Mouse (Mus musculus) CH12.LX (cell line): ENCODE measurements around the gene Sdhaf1. TPM values are rescaled to one million over a fixed set of nuclear protein-coding genes. Genes with fewer than 3 reads are reported as not detected.

Source experiments
- DNase-seq: peaks from one replicate; pipeline ENCODE4 v3.0.0-alpha.2; 2013; ENCODE audit errors: extremely low read depth
- H3K27ac ChIP-seq: 2 replicates; pipeline ENCODE4 v1.5.1; 2012; ENCODE audit warnings: low read depth, mild to moderate bottlenecking, control low read depth, moderate library complexity; ENCODE audit not compliant: insufficient read depth
- H3K27me3 ChIP-seq: replicated peaks from 2 replicates; pipeline ENCODE3; 2012; ENCODE audit warnings: inconsistent platforms
- H3K36me3 ChIP-seq, 2 experiments: replicated peaks in 1 of 2; 2 replicates each; pipeline versions ENCODE3 to v1.6.1; 2012; ENCODE audit warnings: inconsistent platforms in 1 of 2, low read length in 1 of 2, mild to moderate bottlenecking in 1 of 2, mixed read lengths in 1 of 2, moderate library complexity in 1 of 2; ENCODE audit not compliant: control insufficient read depth in 1 of 2, insufficient read depth in 1 of 2
- H3K4me1 ChIP-seq, 2 experiments: 2 replicates each; pipeline ENCODE4 v1.6.1; 2012; ENCODE audit warnings: inconsistent platforms in 1 of 2, moderate library complexity in 1 of 2; ENCODE audit not compliant: insufficient read depth in 2 of 2, control insufficient read depth in 1 of 2
- H3K4me2 ChIP-seq: 2 replicates; pipeline ENCODE4 v1.6.1; 2012; ENCODE audit warnings: low read depth, mild to moderate bottlenecking, control low read depth; ENCODE audit not compliant: poor library complexity, insufficient read depth, severe bottlenecking
- H3K4me3 ChIP-seq, 3 experiments: fragments of 150-350 bp in 1 of 3; sonication (generic) in 1 of 3; replicated peaks in 1 of 3; 2 replicates each; pipeline versions ENCODE3 to v1.5.1; 2011 to 2012; ENCODE audit warnings: low read depth in 2 of 3, low read length in 2 of 3, mild to moderate bottlenecking in 2 of 3, moderate library complexity in 2 of 3, control low read depth in 1 of 3, improper control_type of control experiment in 1 of 3, inconsistent platforms in 1 of 3, mixed read lengths in 1 of 3; ENCODE audit not compliant: poor library complexity in 1 of 3
- H3K79me2 ChIP-seq: replicated peaks from 2 replicates; pipeline ENCODE4 v1.6.1; 2012; ENCODE audit warnings: mild to moderate bottlenecking, moderate library complexity; ENCODE audit not compliant: control insufficient read depth, poor library complexity, insufficient read depth, severe bottlenecking; ENCODE audit errors: extremely low read depth
- H3K9ac ChIP-seq: 2 replicates; pipeline ENCODE4 v1.6.1; 2012; ENCODE audit warnings: low read depth, mild to moderate bottlenecking, control low read depth, moderate library complexity; ENCODE audit not compliant: insufficient read depth
- H3K9me3 ChIP-seq: replicated peaks from 2 replicates; pipeline ENCODE3; 2012; ENCODE audit warnings: low read length, inconsistent platforms, mixed read lengths
- BHLHE40 ChIP-seq: IDR thresholded peaks from 2 replicates; pipeline ENCODE4 v1.6.1; 2011; ENCODE audit warnings: mild to moderate bottlenecking, low read depth, low read length, improper control_type of control experiment
- CHD2 ChIP-seq: IDR thresholded peaks from 2 replicates; pipeline ENCODE4 v1.6.1; 2011; ENCODE audit warnings: low read length, improper control_type of control experiment
- E2F4 ChIP-seq: IDR thresholded peaks from 2 replicates; pipeline ENCODE4 v1.6.1; 2011; ENCODE audit warnings: low read depth, low read length, improper control_type of control experiment; ENCODE audit not compliant: insufficient replicate concordance
- EP300 ChIP-seq: IDR thresholded peaks from 2 replicates; pipeline ENCODE4 v1.6.1; 2011; ENCODE audit warnings: low read length, improper control_type of control experiment
- GABPA ChIP-seq: IDR thresholded peaks from 2 replicates; pipeline ENCODE4 v1.6.1; 2012; ENCODE audit warnings: low read depth, low read length, improper control_type of control experiment, inconsistent platforms; ENCODE audit not compliant: insufficient replicate concordance
- HCFC1 ChIP-seq: IDR thresholded peaks from 2 replicates; pipeline ENCODE4 v1.6.1; 2012; ENCODE audit warnings: low read depth, mild to moderate bottlenecking, inconsistent platforms, low read length, improper control_type of control experiment
- MAX ChIP-seq: IDR thresholded peaks from 2 replicates; pipeline ENCODE4 v1.6.1; 2011; ENCODE audit warnings: low read length, improper control_type of control experiment
- MAZ ChIP-seq: IDR thresholded peaks from 2 replicates; pipeline ENCODE4 v1.6.1; 2012; ENCODE audit warnings: low read depth, mild to moderate bottlenecking, inconsistent platforms, low read length, improper control_type of control experiment, moderate library complexity
- MEF2A ChIP-seq: IDR thresholded peaks from 2 replicates; pipeline ENCODE4 v1.6.1; 2014; ENCODE audit warnings: low read depth, mild to moderate bottlenecking, inconsistent platforms, low read length, improper control_type of control experiment, borderline replicate concordance
- MYC ChIP-seq: IDR thresholded peaks from 2 replicates; pipeline ENCODE4 v1.6.1; 2011; ENCODE audit warnings: low read depth, mild to moderate bottlenecking, improper control_type of control experiment, low read length
- NRF1 ChIP-seq: IDR thresholded peaks from 2 replicates; pipeline ENCODE4 v1.6.1; 2014; ENCODE audit warnings: low read depth, mild to moderate bottlenecking, inconsistent platforms, low read length, improper control_type of control experiment, moderate library complexity
- PAX5 ChIP-seq: IDR thresholded peaks from 2 replicates; pipeline ENCODE4 v1.6.1; 2012; ENCODE audit warnings: low read length, inconsistent platforms, mixed read lengths
- POLR2AphosphoS2 ChIP-seq: IDR thresholded peaks from 2 replicates; pipeline ENCODE4 v1.6.1; 2011; ENCODE audit warnings: low read depth, low read length, improper control_type of control experiment
- RCOR1 ChIP-seq: conservative IDR thresholded peaks from 2 replicates; pipeline ENCODE4 v1.6.1; 2012; ENCODE audit warnings: low read depth, mild to moderate bottlenecking, inconsistent platforms, low read length, improper control_type of control experiment
- SIN3A ChIP-seq: IDR thresholded peaks from 2 replicates; pipeline ENCODE4 v1.6.1; 2012; ENCODE audit warnings: low read length, improper control_type of control experiment, inconsistent platforms
- TBP ChIP-seq: conservative IDR thresholded peaks from 2 replicates; pipeline ENCODE4 v1.6.1; 2011; ENCODE audit warnings: low read depth, low read length, improper control_type of control experiment
- TCF12 ChIP-seq: IDR thresholded peaks from 2 replicates; pipeline ENCODE4 v1.6.1; 2014; ENCODE audit warnings: low read depth, mild to moderate bottlenecking, inconsistent platforms, low read length, improper control_type of control experiment
- USF1 ChIP-seq: IDR thresholded peaks from 2 replicates; pipeline ENCODE4 v1.6.1; 2014; ENCODE audit warnings: low read depth, mild to moderate bottlenecking, inconsistent platforms, low read length, improper control_type of control experiment
- ZC3H11A ChIP-seq: IDR thresholded peaks from 2 replicates; pipeline ENCODE4 v1.6.1; 2012; ENCODE audit warnings: low read depth, mild to moderate bottlenecking, inconsistent platforms, low read length, improper control_type of control experiment
- ZKSCAN1 ChIP-seq: IDR thresholded peaks from 2 replicates; pipeline ENCODE4 v1.6.1; 2012; ENCODE audit warnings: low read depth, inconsistent platforms, low read length, improper control_type of control experiment, borderline replicate concordance
- ZMIZ1 ChIP-seq: IDR thresholded peaks from 2 replicates; pipeline ENCODE4 v1.6.1; 2012; ENCODE audit warnings: low read depth, mild to moderate bottlenecking, inconsistent platforms, low read length, improper control_type of control experiment
- ZNF384 ChIP-seq: IDR thresholded peaks from 2 replicates; pipeline ENCODE4 v1.6.1; 2012; ENCODE audit warnings: low read depth, low read length, improper control_type of control experiment, inconsistent platforms
- dilution Hi-C: fragments of 300-500 bp; cut with MboI; formaldehyde crosslinking; loops from 2 replicates; pipeline ENCODE4 v1.14.3; 2020; ENCODE audit warnings: low sequenced_read_pairs; ENCODE audit not compliant: extremely low pct_unique_long_range_greater_than_20kb, extremely low pct_ligation_motif_present
- in situ Hi-C: fragments of 300-500 bp; cut with MboI; formaldehyde crosslinking; loops from 3 replicates; pipeline ENCODE4 v1.14.3; 2019; ENCODE audit warnings: low sequenced_read_pairs, low pct_ligation_motif_present, low pct_unique_long_range_greater_than_20kb, mixed read lengths
- polyA plus RNA-seq: library from polyadenylated mRNA; unstranded; fragments of >175 nt; gene quantifications from 2 replicates; pipeline ENCODE4 v1.2.1, GENCODE M21; 2012; ENCODE audit warnings: low read depth; ENCODE audit not compliant: insufficient read length
- total RNA-seq, 2 experiments: library from RNA; depleted of rRNA; stranded (reverse); fragments of 300-350 nt in 1 of 2; fragments of >200 nt in 1 of 2; gene quantifications; 2 replicates each; pipeline ENCODE4 v1.2.3; 2012 to 2014

Sdhaf1 gene
- total and polyA plus RNA-seq, 3 experiments, result 8.8 to 18.5 (median 12.8) TPM

DNA sequence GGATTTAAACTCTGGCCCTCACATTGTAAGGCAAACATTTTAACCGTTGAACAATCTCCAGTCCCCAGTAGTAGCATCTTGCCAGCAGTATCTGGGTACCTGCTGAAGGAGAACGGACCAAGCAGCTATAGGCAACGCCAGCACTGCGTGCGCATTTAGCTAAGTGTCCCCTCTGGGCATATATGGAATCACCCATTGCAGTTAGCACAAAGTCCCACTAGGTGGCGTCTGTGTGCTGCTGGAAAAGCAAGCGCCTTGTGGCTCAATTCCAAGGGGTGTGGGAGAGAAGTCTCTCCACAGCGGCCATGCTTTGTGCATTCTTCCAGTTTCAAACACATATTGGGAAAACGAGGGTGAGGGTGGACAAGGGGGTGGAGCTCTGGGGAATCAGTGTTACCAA is 12.7 kb upstream of the Sdhaf1 start (continued):
- TF ChIP-seq MAZ, result no peak
- TF ChIP-seq ZMIZ1, result no peak
- TF ChIP-seq HCFC1, result no peak
- TF ChIP-seq RCOR1, result no peak
- TF ChIP-seq CHD2, result no peak
- no peak for TF ChIP-seq E2F4
- TF ChIP-seq NRF1, result peak; percentile 41
- TF ChIP-seq MEF2A, result 0 out of 2 replicates have a peak, but pooled peaks have one; percentile 15
- no peak for TF ChIP-seq BHLHE40
- no peak for TF ChIP-seq POLR2AphosphoS2
- TF ChIP-seq MYC, result no peak
- 0 out of 2 replicates have a peak, but pooled peaks have one; percentile 25 for TF ChIP-seq SIN3A
- no peak for TF ChIP-seq TCF12

DNA sequence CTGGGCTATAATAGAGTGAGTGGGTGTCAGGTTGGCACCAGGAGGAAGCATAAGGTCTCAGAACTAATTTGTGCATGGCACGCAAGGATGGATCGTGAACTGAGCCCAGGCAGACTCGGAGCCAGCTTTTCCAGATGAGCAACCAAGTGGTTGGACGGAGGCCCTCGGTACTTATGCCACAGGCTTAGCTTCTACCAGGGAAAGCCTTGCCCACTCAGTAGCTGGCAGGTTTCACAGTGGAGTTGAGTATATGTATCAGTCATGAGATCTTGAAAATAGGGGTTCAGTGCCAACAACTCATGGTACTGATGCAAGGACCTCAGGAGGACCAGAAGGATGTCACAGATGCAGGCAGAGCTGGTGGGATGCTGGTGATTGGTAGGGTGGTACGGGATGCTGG is 12.0 kb upstream of the Sdhaf1 start:
- H3K27ac ChIP-seq, result no peak overlapping the region
- in situ Hi-C loops (no loop called here), dilution Hi-C loops (no loop called here)
- H3K9me3 ChIP-seq, result no peaks in the 10 kb centered on the region
- peaks cover 2 to 4% of the 10 kb centered on the region in 2 experiments; a peak in 2 of 4 replicates for H3K4me1 ChIP-seq
- H3K36me3 ChIP-seq, result no peaks in the 10 kb centered on the region
- H3K79me2 ChIP-seq, result no peaks in the 10 kb centered on the region
- no peak overlapping the region for H3K4me2 ChIP-seq
- no peak overlapping the region for H3K9ac ChIP-seq
- no peak for TF ChIP-seq TCF12
- TF ChIP-seq EP300, result no peak
- TF ChIP-seq GABPA, result no peak
- TF ChIP-seq PAX5, result no peak
- H3K27me3 ChIP-seq, result peaks cover 82% of the 10 kb centered on the region
- no peak for DNase-seq
- H3K4me3 ChIP-seq, result no peak overlapping the region

DNA sequence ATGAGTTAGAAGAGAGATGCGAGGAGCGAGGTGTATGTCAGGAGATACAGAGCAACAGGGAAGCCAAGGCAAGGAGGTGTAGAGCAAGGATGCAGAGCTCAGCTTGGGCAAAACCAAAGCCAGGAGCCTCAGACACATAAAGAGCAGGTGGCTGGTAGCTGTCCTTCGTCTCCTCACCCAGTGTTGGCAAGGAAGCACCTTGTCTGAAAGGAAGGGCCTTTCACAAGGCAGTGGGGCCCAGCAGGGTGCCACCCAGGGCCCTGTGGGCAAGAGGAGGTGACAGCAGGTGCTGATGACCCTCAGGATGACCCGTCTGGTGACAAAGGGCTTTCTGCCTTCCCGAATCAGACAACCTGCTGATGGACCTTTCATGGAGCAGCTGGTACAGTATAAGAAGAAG is 10.9 kb upstream of the Sdhaf1 start:
- H3K36me3 ChIP-seq, result no peaks in the 10 kb centered on the region

More for the DNA sequence above, 10.9 kb upstream of the Sdhaf1 start:
- no peak overlapping the region for H3K4me3 ChIP-seq
- DNase-seq, result no peak
- no peaks in the 10 kb centered on the region for H3K9me3 ChIP-seq
- TF ChIP-seq USF1, result no peak
- no peak for TF ChIP-seq TCF12
- no peak for TF ChIP-seq MAX
- TF ChIP-seq ZKSCAN1, result no peak
- TF ChIP-seq TBP, result no peak
- TF ChIP-seq MYC, result no peak
- no peak for TF ChIP-seq ZNF384
- TF ChIP-seq CHD2, result no peak
- no peak for TF ChIP-seq GABPA
- TF ChIP-seq HCFC1, result no peak
- no peak for TF ChIP-seq ZC3H11A
- no peak for TF ChIP-seq POLR2AphosphoS2
- H3K4me1 ChIP-seq, result peaks cover 2 to 4% of the 10 kb centered on the region in 2 experiments; a peak in 2 of 4 replicates
- in situ Hi-C loops (no loop called here), dilution Hi-C loops (no loop called here)
- no peak overlapping the region for H3K9ac ChIP-seq
- no peaks in the 10 kb centered on the region for H3K79me2 ChIP-seq
- peaks cover 81% of the 10 kb centered on the region for H3K27me3 ChIP-seq
- no peak overlapping the region for H3K27ac ChIP-seq
- no peak overlapping the region for H3K4me2 ChIP-seq
